Mouse (Mus musculus) retina, postnatal 1 day (tissue): ENCODE measurements around the gene Ehbp1l1.

Experiments used
- DNase-seq: peaks from one replicate; pipeline ENCODE4 v3.0.0-alpha.2; 2012

The Ehbp1l1 gene

GRCm38 (mm10) chr19:5725767-5726515 is at the start of gene Ehbp1l1:
Gene Ehbp1l1 (minus strand): TSS chr19:5726317.
- DNase-seq = peak; percentile 51

GRCm38 (mm10) chr19:5770925-5771860 is 45.1 kb upstream of the Ehbp1l1 start, which contains the start of gene Scyl1:
Gene Scyl1 (minus strand): TSS chr19:5771419.
- DNase-seq = peak; percentile 94

GRCm38 (mm10) chr19:5770311-5770710 is 44.2 kb upstream of the Ehbp1l1 start:
- no peak for DNase-seq

GRCm38 (mm10) chr19:5767271-5767670 is 41.2 kb upstream of the Ehbp1l1 start:
- no peak for DNase-seq

- DNase-seq = no peak
Measured at GRCm38 (mm10) chr19:5763163-5763562, 37.0 kb upstream of the Ehbp1l1 start.

- no peak for DNase-seq
Measured at GRCm38 (mm10) chr19:5758878-5759403, 32.8 kb upstream of the Ehbp1l1 start.

GRCm38 (mm10) chr19:5756991-5757636 is 31.0 kb upstream of the Ehbp1l1 start:
- DNase-seq = peak; percentile 44

- DNase-seq = peak; percentile 48
Measured at GRCm38 (mm10) chr19:5756321-5756985, 30.3 kb upstream of the Ehbp1l1 start.

- peak; percentile 54 for DNase-seq
Measured at GRCm38 (mm10) chr19:5751742-5752141, 25.6 kb upstream of the Ehbp1l1 start.

GRCm38 (mm10) chr19:5750951-5751350 is 24.8 kb upstream of the Ehbp1l1 start:
- no peak for DNase-seq

- DNase-seq = no peak
Measured at GRCm38 (mm10) chr19:5749476-5749875, 23.4 kb upstream of the Ehbp1l1 start.

GRCm38 (mm10) chr19:5746907-5747363 is 20.8 kb upstream of the Ehbp1l1 start:
- no peak for DNase-seq

- DNase-seq = peak; percentile 52
Measured at GRCm38 (mm10) chr19:5745756-5746710, 19.9 kb upstream of the Ehbp1l1 start.

- no peak for DNase-seq
Measured at GRCm38 (mm10) chr19:5743576-5743975, 17.5 kb upstream of the Ehbp1l1 start.

- no peak for DNase-seq
Measured at GRCm38 (mm10) chr19:5742241-5742641, 16.1 kb upstream of the Ehbp1l1 start.

GRCm38 (mm10) chr19:5741641-5742240 is 15.6 kb upstream of the Ehbp1l1 start:
- peak; percentile 81 for DNase-seq

- DNase-seq = peak; percentile 47
Measured at GRCm38 (mm10) chr19:5740320-5741317, 14.5 kb upstream of the Ehbp1l1 start, which contains the start of gene Ltbp3. Gene Ltbp3 (plus strand): TSS chr19:5740904.

- no peak for DNase-seq
Measured at GRCm38 (mm10) chr19:5739446-5739845, 13.3 kb upstream of the Ehbp1l1 start.

- DNase-seq = no peak
Measured at GRCm38 (mm10) chr19:5734325-5734724, 8.2 kb upstream of the Ehbp1l1 start.
